Mouse (Mus musculus) embryonic fibroblast, embryonic 13.5 days (primary cell): Measurements from ENCODE around the gene Mid1. TPM values are rescaled to one million over a fixed set of nuclear protein-coding genes. Genes with fewer than 3 reads are reported as not detected.

Source experiments
- H3K27ac ChIP-seq: 2 replicates; pipeline ENCODE4 v1.5.1; 2012; ENCODE audit warnings: low read length, control low read depth, inconsistent platforms; ENCODE audit not compliant: insufficient read depth
- H3K4me1 ChIP-seq: 2 replicates; pipeline ENCODE4 v1.6.1; 2011; ENCODE audit warnings: low read length; ENCODE audit not compliant: control insufficient read depth, insufficient read depth
- H3K4me3 ChIP-seq: 2 replicates; pipeline ENCODE4 v1.5.1; 2011; ENCODE audit warnings: mild to moderate bottlenecking, control low read depth, low read length; ENCODE audit not compliant: insufficient read depth
- CTCF ChIP-seq: IDR thresholded peaks from 2 replicates; pipeline ENCODE4 v1.5.1; 2011; ENCODE audit warnings: mild to moderate bottlenecking, control low read depth, low read length, moderate library complexity, borderline replicate concordance; ENCODE audit not compliant: insufficient read depth
- POLR2A ChIP-seq: IDR thresholded peaks from 2 replicates; pipeline ENCODE4 v1.6.1; 2011; ENCODE audit warnings: low read depth, mild to moderate bottlenecking, control low read depth, low read length, moderate library complexity
- polyA plus RNA-seq: library from polyadenylated mRNA; stranded (reverse); fragments of >200 nt; gene quantifications from 2 replicates; pipeline ENCODE4 v1.2.4, GENCODE M21; 2011; ENCODE audit warnings: low read depth; ENCODE audit not compliant: missing spikeins, insufficient read length

Gene Mid1
- polyA plus RNA-seq, 1 experiment = 36.1 TPM

GRCm38 (mm10) chrX:169880363-169880711 lies 195.3 kb downstream of the Mid1 start:
- TF ChIP-seq POLR2A (no peak), CTCF (no peak)
- Histone ChIP-seq H3K4me3 (peak overlapping the region; percentile 97), H3K27ac (peak overlapping the region; percentile 96), H3K4me1 (no peaks in the 10 kb centered on the region; the same call in 1 of the 2 replicates)

- Histone ChIP-seq H3K4me3 (peak overlapping the region; percentile 97), H3K27ac (peak overlapping the region; percentile 96), H3K4me1 (no peaks in the 10 kb centered on the region; the same call in 1 of the 2 replicates)
- TF ChIP-seq POLR2A = no peak; the same call in 1 of the 2 replicates
- TF ChIP-seq CTCF = no peak
These were observed 195.8 kb downstream of the Mid1 start for GRCm38 (mm10) chrX:169880826-169881225.

- H3K4me1 ChIP-seq = no peaks in the 10 kb centered on the region; the same call in 1 of the 2 replicates
- H3K4me3 ChIP-seq = peak overlapping the region; percentile 97
- TF ChIP-seq CTCF = no peak
- TF ChIP-seq POLR2A = no peak; the same call in 1 of the 2 replicates
- peak overlapping the region; percentile 96 for H3K27ac ChIP-seq
These were observed 196.5 kb downstream of the Mid1 start for GRCm38 (mm10) chrX:169881253-169882219.

- TF ChIP-seq POLR2A (no peak), CTCF (no peak)
- H3K4me3 ChIP-seq = peak overlapping the region; percentile 2; the same call in 1 of the 2 replicates
- H3K27ac ChIP-seq = peak overlapping the region; percentile 96
- H3K4me1 ChIP-seq = no peaks in the 10 kb centered on the region; the same call in 1 of the 2 replicates
These were observed 197.2 kb downstream of the Mid1 start for GRCm38 (mm10) chrX:169882220-169882609.

- TF ChIP-seq CTCF (no peak), POLR2A (no peak)
- Histone ChIP-seq H3K4me3 (no peak overlapping the region), H3K4me1 (no peaks in the 10 kb centered on the region; the same call in 1 of the 2 replicates), H3K27ac (no peak overlapping the region)
These were observed 198.7 kb downstream of the Mid1 start for GRCm38 (mm10) chrX:169883536-169884272.

- H3K4me3 ChIP-seq = no peak overlapping the region
- no peak overlapping the region for H3K27ac ChIP-seq
- TF ChIP-seq POLR2A = no peak
- no peak for TF ChIP-seq CTCF
- no peaks in the 10 kb centered on the region for H3K4me1 ChIP-seq
These were observed 205.5 kb downstream of the Mid1 start for GRCm38 (mm10) chrX:169890541-169890940.

GRCm38 (mm10) chrX:169892100-169892499 lies 207.1 kb downstream of the Mid1 start:
- H3K27ac ChIP-seq = no peak overlapping the region
- H3K4me3 ChIP-seq = no peak overlapping the region
- no peak for TF ChIP-seq POLR2A
- no peak for TF ChIP-seq CTCF
- H3K4me1 ChIP-seq = no peaks in the 10 kb centered on the region

GRCm38 (mm10) chrX:169892631-169893030 lies 207.6 kb downstream of the Mid1 start:
- no peak overlapping the region for H3K27ac ChIP-seq
- H3K4me1 ChIP-seq = no peaks in the 10 kb centered on the region
- TF ChIP-seq POLR2A (no peak), CTCF (no peak)
- H3K4me3 ChIP-seq = no peak overlapping the region

GRCm38 (mm10) chrX:169899227-169899950 lies 214.4 kb downstream of the Mid1 start:
- TF ChIP-seq CTCF (no peak), POLR2A (no peak)
- peaks cover 2% of the 10 kb centered on the region for H3K4me1 ChIP-seq
- H3K4me3 ChIP-seq = no peak overlapping the region
- H3K27ac ChIP-seq = peak overlapping the region; percentile 61; the same call in 1 of the 2 replicates

- no peak for TF ChIP-seq POLR2A
- no peak for TF ChIP-seq CTCF
These were observed 217.9 kb downstream of the Mid1 start for GRCm38 (mm10) chrX:169902860-169903259.

More at GRCm38 (mm10) chrX:169902860-169903259, 217.9 kb downstream of the Mid1 start:
- H3K4me3 ChIP-seq = no peak overlapping the region
- no peak overlapping the region for H3K27ac ChIP-seq
- peaks cover 2% of the 10 kb centered on the region for H3K4me1 ChIP-seq
